In genomic region chr2:167753898-167754297, GRCm38 (mm10) we compare ENCODE assay signal across 8 mouse cellular contexts.
DNase-seq lines count a peak whose midpoint lies in the region; ATAC-seq and TF ChIP-seq lines count a peak whose summit lies in the region.

No protein-coding gene starts in this region.

- no peaks in the 10 kb centered on the region for H3K79me2 ChIP-seq in MEL (ENCODE audit: control insufficient read depth, insufficient read depth, low read length, poor library complexity)

- no peak overlapping the region for H3K4me3 ChIP-seq in MEL (ENCODE audit: control insufficient read depth in 1 of 2, insufficient read depth in 1 of 2, low read depth in 2 of 2, low read length in 2 of 2)
- H3K4me3 ChIP-seq in forebrain, embryonic 12.5 days (replicated peaks) = no peak overlapping the region
- no peak overlapping the region for H3K4me3 ChIP-seq in thymus, adult 2 months (ENCODE audit: control insufficient read depth, insufficient read depth, low read length)

- WGBS in forebrain, embryonic 12.5 days = 81% methylated on average over 9 of the region's 9 CpGs
- 32% methylated on average over 9 of the region's 9 CpGs for WGBS in thymus, adult 2 months

- H3K9ac ChIP-seq in MEL (ENCODE audit: control insufficient read depth, low read depth, low read length, poor library complexity, severe bottlenecking) = no peak overlapping the region; the same call in 1 of the 2 replicates
- H3K9ac ChIP-seq in forebrain, embryonic 12.5 days = no peak overlapping the region

- H3K27me3 ChIP-seq in MEL (ENCODE audit: control insufficient read depth in 1 of 2, insufficient read depth in 2 of 2, low read length in 2 of 2) = no peaks in the 10 kb centered on the region
- H3K27me3 ChIP-seq in forebrain, embryonic 12.5 days = no peaks in the 10 kb centered on the region
- H3K27me3 ChIP-seq in thymus, adult 2 months (ENCODE audit: control insufficient read depth, insufficient read depth, low read length) = no peaks in the 10 kb centered on the region

- DNase-seq in frontal cortex, postnatal 25 days (ENCODE audit: low spot score in 2 of 2) = no peak
- peak; percentile 56 for DNase-seq in MEL (ENCODE audit: low read depth, low spot score)
- peak; percentile 58 to 65 for DNase-seq in left cerebral cortex, adult 9 months (ENCODE audit: low spot score in 2 of 2)
- no peak for DNase-seq in thymus, adult 2 months

- no peak for TF ChIP-seq EP300 in MEL (IDR thresholded peaks at IDR 0.05; ENCODE audit: low read depth in 1 of 2, low read length in 2 of 2)

- ATAC-seq in frontal cortex, adult (ENCODE audit: low TSS enrichment) = peak; percentile 52; the same call in 1 of the 2 replicates
- ATAC-seq in megakaryocyte progenitor cell, adult 5-6 weeks (replicated peaks; ENCODE audit: poor library complexity) = peak; percentile 90
- ATAC-seq in forebrain, embryonic 12.5 days (ENCODE audit: low FRiP score) = no peak
- no peak for ATAC-seq in erythroid progenitor cell, adult 5-6 weeks (replicated peaks; ENCODE audit: low FRiP score, poor library complexity, severe bottlenecking)

- no peak for TF ChIP-seq POLR2A in MEL (IDR thresholded peaks at IDR 0.05; ENCODE audit: control insufficient read depth in 1 of 2, insufficient read depth in 1 of 2, low read depth in 1 of 2, low read length in 2 of 2, poor library complexity in 1 of 2)
- no peak for TF ChIP-seq POLR2A in thymus, adult 2 months (IDR thresholded peaks at IDR 0.05; ENCODE audit: control insufficient read depth, extremely low read depth, insufficient read depth, low read length, poor library complexity)

- H3K36me3 ChIP-seq in MEL (ENCODE audit: control insufficient read depth in 1 of 2, insufficient read depth in 2 of 2, low read length in 2 of 2) = no peaks in the 10 kb centered on the region; a peak in 1 of 4 replicates
- no peaks in the 10 kb centered on the region for H3K36me3 ChIP-seq in forebrain, embryonic 12.5 days (replicated peaks)
- H3K36me3 ChIP-seq in thymus, adult 2 months (ENCODE audit: control insufficient read depth, insufficient read depth, low read length) = no peaks in the 10 kb centered on the region

- H3K4me1 ChIP-seq in MEL (ENCODE audit: control insufficient read depth in 1 of 2, insufficient read depth in 2 of 2, low read length in 2 of 2) = peaks cover 0 to 11% of the 10 kb centered on the region in 2 experiments; a peak in 2 of 4 replicates
- H3K4me1 ChIP-seq in forebrain, embryonic 12.5 days = peaks cover 2% of the 10 kb centered on the region; the same call in 1 of the 2 replicates
- no peaks in the 10 kb centered on the region for H3K4me1 ChIP-seq in thymus, adult 2 months (replicated peaks; ENCODE audit: control insufficient read depth, insufficient read depth, low read length)

- H3K9me3 ChIP-seq in MEL (replicated peaks; ENCODE audit: insufficient read depth, low read length) = no peaks in the 10 kb centered on the region
- H3K9me3 ChIP-seq in forebrain, embryonic 12.5 days = no peaks in the 10 kb centered on the region

- no peak for TF ChIP-seq CTCF in MEL (IDR thresholded peaks at IDR 0.05 in 2 of 3, conservative IDR thresholded peaks at IDR 0.05 in 1 of 3; ENCODE audit: control insufficient read depth in 1 of 3, insufficient read depth in 1 of 3, low read depth in 2 of 3, low read length in 3 of 3, poor library complexity in 1 of 3, severe bottlenecking in 1 of 3)
- TF ChIP-seq CTCF in thymus, adult 2 months (IDR thresholded peaks at IDR 0.05; ENCODE audit: borderline replicate concordance, control insufficient read depth, extremely low read depth, insufficient read depth, low read length, poor library complexity) = no peak

- no peak overlapping the region for H3K27ac ChIP-seq in MEL (ENCODE audit: control insufficient read depth, low read depth, low read length)
- no peak overlapping the region for H3K27ac ChIP-seq in forebrain, embryonic 12.5 days
- no peak overlapping the region for H3K27ac ChIP-seq in thymus, adult 2 months (ENCODE audit: control insufficient read depth, insufficient read depth, low read length)

- no peak overlapping the region for H3K4me2 ChIP-seq in forebrain, embryonic 12.5 days

- no peak for TF ChIP-seq RAD21 in MEL (IDR thresholded peaks at IDR 0.05; ENCODE audit: low read depth, low read length)

TF ChIP-seq in MEL, 35 proteins besides CTCF, POLR2A, EP300 and RAD21:
- TF ChIP-seq JUND (IDR thresholded peaks at IDR 0.05; ENCODE audit: low read depth, low read length) (no peak), BHLHE40 (IDR thresholded peaks at IDR 0.05; ENCODE audit: borderline replicate concordance, low read depth, low read length) (no peak), POLR2AphosphoS2 (IDR thresholded peaks at IDR 0.05; ENCODE audit: low read length) (no peak), ZKSCAN1 (IDR thresholded peaks at IDR 0.05; ENCODE audit: low read depth, low read length) (no peak), E2F4 (IDR thresholded peaks at IDR 0.05; ENCODE audit: borderline replicate concordance, low read depth, low read length) (no peak), UBTF (IDR thresholded peaks at IDR 0.05; ENCODE audit: borderline replicate concordance, insufficient read depth, low read depth, low read length) (no peak), ZC3H11A (IDR thresholded peaks at IDR 0.05; ENCODE audit: low read depth, low read length) (no peak), ELF1 (IDR thresholded peaks at IDR 0.05; ENCODE audit: low read depth, low read length) (no peak), MAFK (IDR thresholded peaks at IDR 0.05; ENCODE audit: borderline replicate concordance, low read depth, low read length) (no peak), ZMIZ1 (IDR thresholded peaks at IDR 0.05; ENCODE audit: low read depth, low read length) (no peak), NELFE (IDR thresholded peaks at IDR 0.05; ENCODE audit: low read depth, low read length) (no peak), MYB (IDR thresholded peaks at IDR 0.05; ENCODE audit: low read depth, low read length) (no peak), MEF2A (IDR thresholded peaks at IDR 0.05; ENCODE audit: extremely low read depth, insufficient replicate concordance, low read depth, low read length, poor library complexity, severe bottlenecking) (no peak), USF2 (IDR thresholded peaks at IDR 0.05; ENCODE audit: borderline replicate concordance in 1 of 2, insufficient read depth in 1 of 2, low read depth in 1 of 2, low read length in 2 of 2) (no peak), ZNF384 (IDR thresholded peaks at IDR 0.05; ENCODE audit: low read depth, low read length) (no peak), TBP (IDR thresholded peaks at IDR 0.05; ENCODE audit: low read depth, low read length) (no peak), SIN3A (IDR thresholded peaks at IDR 0.05; ENCODE audit: low read length) (no peak), MAX (IDR thresholded peaks at IDR 0.05; ENCODE audit: low read length) (no peak), CHD1 (IDR thresholded peaks at IDR 0.05; ENCODE audit: low read depth, low read length) (no peak), GABPA (IDR thresholded peaks at IDR 0.05; ENCODE audit: low read depth, low read length) (no peak)

Comparison
In these comparisons a context has a peak if more than half of its experiments do, and no peak if none do; other contexts are left out.
1. ATAC-seq: peak in frontal cortex, adult (single experiment) and megakaryocyte progenitor cell, adult 5-6 weeks (single experiment); none in forebrain, embryonic 12.5 days (single experiment) and erythroid progenitor cell, adult 5-6 weeks (single experiment).
2. DNase-seq: peak in MEL (single experiment) and left cerebral cortex, adult 9 months (2 of 2); none in frontal cortex, postnatal 25 days (0 of 2) and thymus, adult 2 months (single experiment).